Mouse (Mus musculus) spleen, adult 2 months (tissue): ENCODE measurements around the gene Rfc5. TPM values are rescaled to one million over a fixed set of nuclear protein-coding genes. Genes with fewer than 3 reads are reported as not detected.

Source experiments
- DNase-seq, 2 experiments: peaks; one replicate each; pipeline versions ENCODE4 v3.0.0 to v3.0.0-alpha.2; 2012 to 2021; ENCODE audit warnings: low spot score in 2 of 2, low read depth in 1 of 2
- H3K27ac ChIP-seq: fragments of 200-500 bp; 2 replicates; pipeline ENCODE4 v1.5.1; 2012; ENCODE audit warnings: low read length, inconsistent platforms; ENCODE audit not compliant: insufficient read depth
- H3K27me3 ChIP-seq: fragments of 200-500 bp; 2 replicates; pipeline ENCODE4 v1.6.1; 2012; ENCODE audit warnings: mild to moderate bottlenecking, moderate library complexity, low read length, inconsistent platforms; ENCODE audit not compliant: control insufficient read depth, insufficient read depth
- H3K36me3 ChIP-seq: fragments of 200-500 bp; 2 replicates; pipeline ENCODE4 v1.6.1; 2012; ENCODE audit warnings: mild to moderate bottlenecking, low read length, inconsistent platforms; ENCODE audit not compliant: control insufficient read depth, insufficient read depth
- H3K4me1 ChIP-seq: fragments of 200-500 bp; 2 replicates; pipeline ENCODE4 v1.6.1; 2011; ENCODE audit warnings: inconsistent platforms; ENCODE audit not compliant: control insufficient read depth, insufficient read depth, insufficient read length
- H3K4me3 ChIP-seq: fragments of 200-500 bp; 2 replicates; pipeline ENCODE4 v1.5.1; 2011; ENCODE audit warnings: mild to moderate bottlenecking, inconsistent platforms; ENCODE audit not compliant: insufficient read depth, insufficient read length; ENCODE audit errors: extremely low read depth
- CTCF ChIP-seq: fragments of 200-500 bp; IDR thresholded peaks from 2 replicates; pipeline ENCODE4 v1.5.1; 2011; ENCODE audit warnings: mild to moderate bottlenecking, inconsistent platforms; ENCODE audit not compliant: insufficient read depth, insufficient read length, insufficient replicate concordance; ENCODE audit errors: extremely low read depth
- POLR2A ChIP-seq: fragments of 200-500 bp; IDR thresholded peaks from 2 replicates; pipeline ENCODE4 v1.6.1; 2011; ENCODE audit warnings: low read depth, low read length, inconsistent platforms
- WGBS: fragments of 180-500 bp; shearing (Covaris S2); methylation state at CpG from one replicate; pipeline ENCODE4 v1.1.7; 2018; 5-methylcytosine and 5-hydroxymethylcytosine counted together
- polyA plus RNA-seq: library from polyadenylated mRNA; depleted of rRNA; stranded (reverse); fragments of >200 nt; gene quantifications from 2 replicates; pipeline ENCODE4 v1.2.3, GENCODE M21; 2012; rRNA removed

Rfc5 gene
- polyA plus RNA-seq, 1 experiment = 15.7 TPM

DNA sequence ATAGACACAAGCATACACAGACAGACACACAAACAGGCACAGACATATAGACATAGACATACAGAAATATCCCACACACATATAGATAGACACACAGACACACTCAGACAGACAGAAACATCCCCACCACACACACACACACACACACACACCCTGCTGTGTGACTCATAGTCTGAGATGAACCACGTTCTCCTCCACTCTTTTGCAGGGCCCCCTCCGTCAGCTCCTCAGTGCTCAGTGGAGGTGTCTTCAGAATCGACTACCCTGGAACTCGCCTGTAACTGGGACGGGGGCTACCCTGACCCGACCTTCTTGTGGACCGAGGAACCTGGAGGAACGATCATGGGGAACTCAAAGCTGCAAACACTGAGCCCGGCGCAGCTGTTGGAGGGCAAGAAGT, 50.8 kb downstream of the Rfc5 start:
- DNase-seq = no peak
- H3K36me3 ChIP-seq = no peaks in the 10 kb centered on the region
- H3K27me3 ChIP-seq = no peaks in the 10 kb centered on the region
- H3K4me1 ChIP-seq = no peaks in the 10 kb centered on the region
- 88% methylated on average over 10 of the region's 10 CpGs for WGBS
- no peak overlapping the region for H3K27ac ChIP-seq
- TF ChIP-seq CTCF (no peak), POLR2A (no peak)
- no peak overlapping the region for H3K4me3 ChIP-seq

DNA sequence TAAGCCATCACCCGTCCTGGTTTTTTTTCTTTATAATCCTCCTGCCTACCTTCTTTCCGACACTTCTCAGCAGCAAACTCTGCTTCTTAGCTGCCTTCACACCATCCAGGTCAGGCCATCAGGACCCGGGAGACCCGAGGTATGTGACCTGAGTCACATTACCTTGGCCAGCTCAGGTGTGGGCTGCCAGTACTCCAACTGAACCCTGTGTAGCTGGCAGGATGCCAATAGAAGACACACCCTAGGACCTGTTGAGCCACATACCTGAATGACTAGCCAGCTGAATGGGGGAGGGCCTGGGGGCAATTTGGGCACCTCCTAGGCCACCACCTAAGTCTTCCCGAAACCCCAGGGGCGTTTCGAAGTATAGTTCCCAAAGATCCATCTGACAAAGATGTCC, 58.4 kb downstream of the Rfc5 start:
- Histone ChIP-seq H3K27me3 (no peaks in the 10 kb centered on the region), H3K27ac (no peak overlapping the region), H3K4me1 (no peaks in the 10 kb centered on the region), H3K4me3 (no peak overlapping the region), H3K36me3 (no peaks in the 10 kb centered on the region)
- no peak for DNase-seq
- TF ChIP-seq CTCF (no peak), POLR2A (no peak)
- 90% methylated on average over 7 of the region's 7 CpGs for WGBS

Other genes with a start within 250 kb of the Rfc5 start
- gene Pebp1, start 101.4 kb downstream of the Rfc5 start, polyA plus RNA-seq = 191 and 308 TPM in 2 replicates
- gene Vsig10, start 70.0 kb downstream of the Rfc5 start, polyA plus RNA-seq = 10.9 and 11.0 TPM in 2 replicates
- 43.4 and 56.1 TPM in 2 replicates for gene Wsb2, start 31.7 kb downstream of the Rfc5 start, polyA plus RNA-seq
- gene Ksr2, start 25.0 kb upstream of the Rfc5 start, polyA plus RNA-seq = 0.30 and 0.43 TPM in 2 replicates